Mouse (Mus musculus): ENCODE results near the gene Tenm4. TPM values are rescaled to one million over a fixed set of nuclear protein-coding genes. Genes with fewer than 3 reads are reported as not detected.

Gene Tenm4
- total and polyA plus RNA-seq, 3 experiments = 0.04 to 0.38 TPM; not detected in 1

- Histone ChIP-seq H3K9me3 (replicated peaks) (peaks cover 52% of the 10 kb centered on the region), H3K36me3 (replicated peaks) (no peaks in the 10 kb centered on the region), H3K4me3 (ENCODE audit: low read depth, low read length) (no peak overlapping the region), H3K27me3 (ENCODE audit: insufficient read depth, low read length) (no peaks in the 10 kb centered on the region), H3K4me1 (ENCODE audit: insufficient read depth, low read depth, low read length) (no peaks in the 10 kb centered on the region)
- no peak for TF ChIP-seq CTCF (IDR thresholded peaks at IDR 0.05; ENCODE audit: low read depth, low read length)
- no peak for TF ChIP-seq GATA1 (IDR thresholded peaks at IDR 0.05; ENCODE audit: borderline replicate concordance, low read length)
- no peak for TF ChIP-seq TAL1 (conservative IDR thresholded peaks at IDR 0.05; ENCODE audit: low read depth, low read length)
- no peak for TF ChIP-seq GATA2 (IDR thresholded peaks at IDR 0.05; ENCODE audit: borderline replicate concordance, low read depth, low read length)
- TF ChIP-seq POLR2AphosphoS5 (IDR thresholded peaks at IDR 0.05; ENCODE audit: insufficient replicate concordance, low read depth, low read length) = no peak
- DNase-seq (ENCODE audit: low spot score) (no peak), ATAC-seq (ENCODE audit: extremely low read depth, insufficient number of reproducible peaks, low FRiP score, poor library complexity, severe bottlenecking) (no peak)
Measured at GRCm38 (mm10) chr7:96433307-96433706, 262.3 kb downstream of the Tenm4 start.

DNA sequence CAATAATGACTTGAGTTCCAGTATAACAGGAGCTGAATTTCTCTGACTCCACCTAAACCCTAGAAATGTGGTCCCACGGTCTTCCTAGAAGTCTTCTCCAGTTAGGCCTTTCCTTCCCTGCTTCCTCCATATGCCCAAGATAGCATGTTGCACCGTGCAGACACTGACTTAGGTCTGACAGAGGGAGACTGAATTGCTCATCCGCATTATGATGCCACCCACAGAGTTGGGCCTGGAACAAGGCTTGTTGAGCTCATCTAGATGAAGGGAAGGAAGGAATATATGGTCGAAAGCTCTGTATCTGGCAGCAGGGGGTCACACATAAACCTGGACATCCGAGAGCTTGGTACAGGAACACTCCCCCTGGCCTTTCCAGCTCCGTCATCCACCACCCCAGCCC is 267.3 kb downstream of the Tenm4 start:
- DNase-seq (ENCODE audit: low spot score) (no peak), ATAC-seq (ENCODE audit: extremely low read depth, insufficient number of reproducible peaks, low FRiP score, poor library complexity, severe bottlenecking) (no peak)
- H3K4me1 ChIP-seq (ENCODE audit: insufficient read depth, low read depth, low read length) = no peaks in the 10 kb centered on the region
- peaks cover 34% of the 10 kb centered on the region for H3K9me3 ChIP-seq (replicated peaks)
- no peaks in the 10 kb centered on the region for H3K27me3 ChIP-seq (ENCODE audit: insufficient read depth, low read length)
- no peaks in the 10 kb centered on the region for H3K36me3 ChIP-seq (replicated peaks)
- TF ChIP-seq CTCF (IDR thresholded peaks at IDR 0.05; ENCODE audit: low read depth, low read length) = no peak
- TF ChIP-seq GATA2 (IDR thresholded peaks at IDR 0.05; ENCODE audit: borderline replicate concordance, low read depth, low read length) = no peak
- no peak for TF ChIP-seq GATA1 (IDR thresholded peaks at IDR 0.05; ENCODE audit: borderline replicate concordance, low read length)
- TF ChIP-seq POLR2AphosphoS5 (IDR thresholded peaks at IDR 0.05; ENCODE audit: insufficient replicate concordance, low read depth, low read length) = no peak
- TF ChIP-seq TAL1 (conservative IDR thresholded peaks at IDR 0.05; ENCODE audit: low read depth, low read length) = no peak
- no peak overlapping the region for H3K4me3 ChIP-seq (ENCODE audit: low read depth, low read length)

GRCm38 (mm10) chr7:96440161-96440707 is 269.2 kb downstream of the Tenm4 start:
- TF ChIP-seq GATA1 (IDR thresholded peaks at IDR 0.05; ENCODE audit: borderline replicate concordance, low read length) (no peak), POLR2AphosphoS5 (IDR thresholded peaks at IDR 0.05; ENCODE audit: insufficient replicate concordance, low read depth, low read length) (no peak), CTCF (IDR thresholded peaks at IDR 0.05; ENCODE audit: low read depth, low read length) (no peak), TAL1 (conservative IDR thresholded peaks at IDR 0.05; ENCODE audit: low read depth, low read length) (no peak), GATA2 (IDR thresholded peaks at IDR 0.05; ENCODE audit: borderline replicate concordance, low read depth, low read length) (no peak)
- peaks cover 33% of the 10 kb centered on the region for H3K9me3 ChIP-seq (replicated peaks)
- H3K36me3 ChIP-seq (replicated peaks) = no peaks in the 10 kb centered on the region
- DNase-seq (ENCODE audit: low spot score) (no peak), ATAC-seq (ENCODE audit: extremely low read depth, insufficient number of reproducible peaks, low FRiP score, poor library complexity, severe bottlenecking) (no peak)
- no peaks in the 10 kb centered on the region for H3K27me3 ChIP-seq (ENCODE audit: insufficient read depth, low read length)
- H3K4me3 ChIP-seq (ENCODE audit: low read depth, low read length) = no peak overlapping the region
- H3K4me1 ChIP-seq (ENCODE audit: insufficient read depth, low read depth, low read length) = no peaks in the 10 kb centered on the region

GRCm38 (mm10) chr7:96445771-96446170 is 274.7 kb downstream of the Tenm4 start:
- H3K36me3 ChIP-seq (replicated peaks) = no peaks in the 10 kb centered on the region

GRCm38 (mm10) chr7:96447806-96448397 is 276.9 kb downstream of the Tenm4 start:
- H3K4me1 ChIP-seq (ENCODE audit: insufficient read depth, low read depth, low read length) = no peaks in the 10 kb centered on the region
- H3K36me3 ChIP-seq (replicated peaks) = no peaks in the 10 kb centered on the region
- DNase-seq (ENCODE audit: low spot score) = no peak
- TF ChIP-seq GATA2 (IDR thresholded peaks at IDR 0.05; ENCODE audit: borderline replicate concordance, low read depth, low read length) = no peak
- no peak for TF ChIP-seq CTCF (IDR thresholded peaks at IDR 0.05; ENCODE audit: low read depth, low read length)
- no peak for TF ChIP-seq POLR2AphosphoS5 (IDR thresholded peaks at IDR 0.05; ENCODE audit: insufficient replicate concordance, low read depth, low read length)
- TF ChIP-seq GATA1 (IDR thresholded peaks at IDR 0.05; ENCODE audit: borderline replicate concordance, low read length) = no peak
- TF ChIP-seq TAL1 (conservative IDR thresholded peaks at IDR 0.05; ENCODE audit: low read depth, low read length) = no peak
- no peak for ATAC-seq (ENCODE audit: extremely low read depth, insufficient number of reproducible peaks, low FRiP score, poor library complexity, severe bottlenecking)
- H3K27me3 ChIP-seq (ENCODE audit: insufficient read depth, low read length) = no peaks in the 10 kb centered on the region
- H3K4me3 ChIP-seq (ENCODE audit: low read depth, low read length) = no peak overlapping the region
- H3K9me3 ChIP-seq (replicated peaks) = peaks cover 44% of the 10 kb centered on the region

More at GRCm38 (mm10) chr7:96445771-96446170, 274.7 kb downstream of the Tenm4 start:
- no peak for TF ChIP-seq POLR2AphosphoS5 (IDR thresholded peaks at IDR 0.05; ENCODE audit: insufficient replicate concordance, low read depth, low read length)
- TF ChIP-seq GATA2 (IDR thresholded peaks at IDR 0.05; ENCODE audit: borderline replicate concordance, low read depth, low read length) = no peak
- no peak for TF ChIP-seq CTCF (IDR thresholded peaks at IDR 0.05; ENCODE audit: low read depth, low read length)
- no peak for TF ChIP-seq TAL1 (conservative IDR thresholded peaks at IDR 0.05; ENCODE audit: low read depth, low read length)
- no peak for TF ChIP-seq GATA1 (IDR thresholded peaks at IDR 0.05; ENCODE audit: borderline replicate concordance, low read length)
- Histone ChIP-seq H3K4me3 (ENCODE audit: low read depth, low read length) (no peak overlapping the region), H3K9me3 (replicated peaks) (peaks cover 33% of the 10 kb centered on the region), H3K4me1 (ENCODE audit: insufficient read depth, low read depth, low read length) (no peaks in the 10 kb centered on the region), H3K27me3 (ENCODE audit: insufficient read depth, low read length) (no peaks in the 10 kb centered on the region)
- DNase-seq (ENCODE audit: low spot score) (no peak), ATAC-seq (ENCODE audit: extremely low read depth, insufficient number of reproducible peaks, low FRiP score, poor library complexity, severe bottlenecking) (no peak)

DNA sequence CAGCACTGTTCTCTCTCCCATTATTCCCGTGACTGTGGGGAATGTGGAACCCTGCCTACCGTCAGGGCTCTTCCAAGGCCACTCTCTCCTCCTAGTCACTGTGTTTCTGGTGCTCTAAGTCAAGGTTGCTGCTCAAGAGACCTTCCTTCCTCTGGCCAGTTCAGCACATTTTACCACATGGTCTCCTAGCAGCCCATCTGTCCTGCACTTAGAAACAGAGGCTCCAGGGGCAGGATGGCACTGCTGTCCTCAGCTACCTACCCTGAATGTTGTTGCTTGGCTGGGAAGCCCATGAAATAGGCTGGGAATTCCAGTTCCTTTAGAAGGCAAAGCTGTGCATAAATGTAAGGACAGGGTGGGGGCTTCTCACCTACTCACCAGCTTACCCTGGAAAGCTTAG is 284.9 kb downstream of the Tenm4 start:
- peaks cover 53% of the 10 kb centered on the region for H3K9me3 ChIP-seq (replicated peaks)
- H3K36me3 ChIP-seq (replicated peaks) = no peaks in the 10 kb centered on the region
- H3K4me1 ChIP-seq (ENCODE audit: insufficient read depth, low read depth, low read length) = no peaks in the 10 kb centered on the region
- TF ChIP-seq GATA2 (IDR thresholded peaks at IDR 0.05; ENCODE audit: borderline replicate concordance, low read depth, low read length) = no peak
- TF ChIP-seq TAL1 (conservative IDR thresholded peaks at IDR 0.05; ENCODE audit: low read depth, low read length) = no peak
- no peak for TF ChIP-seq CTCF (IDR thresholded peaks at IDR 0.05; ENCODE audit: low read depth, low read length)
- no peak for TF ChIP-seq GATA1 (IDR thresholded peaks at IDR 0.05; ENCODE audit: borderline replicate concordance, low read length)
- no peak for TF ChIP-seq POLR2AphosphoS5 (IDR thresholded peaks at IDR 0.05; ENCODE audit: insufficient replicate concordance, low read depth, low read length)
- H3K4me3 ChIP-seq (ENCODE audit: low read depth, low read length) = no peak overlapping the region
- ATAC-seq (ENCODE audit: extremely low read depth, insufficient number of reproducible peaks, low FRiP score, poor library complexity, severe bottlenecking) = no peak
- H3K27me3 ChIP-seq (ENCODE audit: insufficient read depth, low read length) = no peaks in the 10 kb centered on the region
- no peak for DNase-seq (ENCODE audit: low spot score)

Measured in G1E (cell line).